Mouse (Mus musculus) liver, adult 2 months (tissue): Measurements from ENCODE around the gene Tmem30a. TPM values are rescaled to one million over a fixed set of nuclear protein-coding genes. Genes with fewer than 3 reads are reported as not detected.

Source experiments
- DNase-seq: peaks from one replicate; pipeline ENCODE4 v3.0.0-alpha.2; 2011; ENCODE audit warnings: low read depth, low spot score; ENCODE audit errors: extremely low read depth
- H3K27ac ChIP-seq: fragments of 200-500 bp; replicated peaks from 2 replicates; pipeline ENCODE4 v1.5.1; 2012; ENCODE audit warnings: low read depth, mild to moderate bottlenecking, control low read depth, inconsistent platforms, low read length; ENCODE audit not compliant: insufficient read depth
- H3K27me3 ChIP-seq: fragments of 200-500 bp; 2 replicates; pipeline ENCODE4 v1.6.1; 2012; ENCODE audit warnings: mild to moderate bottlenecking, moderate library complexity, low read length, inconsistent platforms; ENCODE audit not compliant: control insufficient read depth, insufficient read depth
- H3K36me3 ChIP-seq: fragments of 200-500 bp; 2 replicates; pipeline ENCODE4 v1.6.1; 2012; ENCODE audit warnings: low read length, inconsistent platforms; ENCODE audit not compliant: control insufficient read depth, insufficient read depth
- H3K4me1 ChIP-seq: fragments of 200-500 bp; 2 replicates; pipeline ENCODE4 v1.6.1; 2011; ENCODE audit warnings: low read length; ENCODE audit not compliant: control insufficient read depth, insufficient read depth
- H3K4me3 ChIP-seq: fragments of 200-500 bp; 2 replicates; pipeline ENCODE4 v1.5.1; 2011; ENCODE audit warnings: low read depth, mild to moderate bottlenecking, control low read depth, low read length, moderate library complexity; ENCODE audit not compliant: insufficient read depth
- H3K79me2 ChIP-seq: fragments of 200-500 bp; 2 replicates; pipeline ENCODE4 v1.6.1; 2012; ENCODE audit warnings: inconsistent platforms, mild to moderate bottlenecking, low read length, moderate library complexity; ENCODE audit not compliant: control insufficient read depth, insufficient read depth
- H3K9ac ChIP-seq: fragments of 200-500 bp; 2 replicates; pipeline ENCODE4 v1.6.1; 2012; ENCODE audit warnings: low read depth, mild to moderate bottlenecking, control low read depth, inconsistent platforms, low read length
- CTCF ChIP-seq: fragments of 200-500 bp; IDR thresholded peaks from 2 replicates; pipeline ENCODE4 v1.5.1; 2011; ENCODE audit warnings: low read depth, low read length, control low read depth
- POLR2A ChIP-seq: fragments of 200-500 bp; IDR thresholded peaks from 2 replicates; pipeline ENCODE4 v1.6.1; 2011; ENCODE audit warnings: low read length, control low read depth; ENCODE audit not compliant: insufficient read depth; ENCODE audit errors: extremely low read depth
- WGBS: fragments of 180-500 bp; shearing (Covaris S2); methylation state at CpG from one replicate; pipeline ENCODE4 v1.1.7; 2018; 5-methylcytosine and 5-hydroxymethylcytosine counted together
- polyA plus RNA-seq: library from polyadenylated mRNA; depleted of rRNA; stranded (reverse); fragments of >200 nt; gene quantifications from 2 replicates; pipeline ENCODE4 v1.2.3, GENCODE M21; 2012
- total RNA-seq: library from RNA; depleted of rRNA; stranded (reverse); fragments of >200 nt; gene quantifications from 2 replicates; pipeline ENCODE4 v1.2.3, GENCODE M21; 2014

Gene Tmem30a
- total and polyA plus RNA-seq, 2 experiments, result 54.0 to 156 TPM

DNA sequence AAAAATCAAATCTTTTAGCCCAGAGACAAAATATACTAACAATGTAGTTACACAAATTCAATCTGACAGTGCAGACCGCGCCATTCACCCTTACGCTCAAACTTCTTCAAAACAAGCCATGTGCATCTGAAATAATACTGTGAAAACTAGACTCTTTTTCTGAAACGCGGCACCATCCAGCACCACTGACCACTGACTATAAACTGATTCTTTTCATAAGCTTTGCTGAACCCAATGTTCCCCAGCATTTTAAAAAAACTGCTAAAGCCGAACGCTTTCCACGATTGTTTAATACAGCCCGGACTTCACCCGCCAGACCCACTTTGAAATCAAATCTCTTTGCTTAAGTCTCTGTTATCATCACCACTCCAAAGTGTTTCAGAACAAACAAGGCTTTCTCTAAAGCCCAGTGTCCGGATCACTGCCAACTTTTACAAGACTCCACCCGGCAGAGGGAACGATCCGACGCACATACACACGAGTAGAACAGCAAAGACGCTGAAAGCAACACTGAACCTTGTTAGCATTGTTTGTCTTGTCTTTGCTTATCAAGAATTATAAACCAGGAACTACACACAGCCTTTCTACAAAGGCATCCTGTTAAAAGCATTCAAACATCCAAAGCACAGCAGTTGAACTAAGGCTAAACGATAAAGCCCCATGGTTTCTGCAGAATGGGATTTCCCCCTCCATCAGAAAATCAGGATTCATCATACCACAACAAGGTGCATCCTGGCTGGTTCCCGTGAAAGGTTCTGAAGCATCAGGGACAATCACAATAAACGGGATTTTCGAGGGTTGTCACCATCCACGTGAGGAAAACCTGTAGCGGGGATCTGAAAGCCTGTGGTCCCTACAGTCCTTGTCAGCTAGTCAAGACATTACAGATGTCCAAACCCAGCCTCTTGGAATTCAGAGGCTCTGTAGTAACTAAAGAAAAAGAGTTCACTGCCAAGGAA, 36.8 kb upstream of the Tmem30a start:
- Histone ChIP-seq H3K27me3 (0 out of 2 replicates have a peak, but pooled peaks cover 2% of the 10 kb centered on the region), H3K27ac (no peak overlapping the region), H3K36me3 (no peaks in the 10 kb centered on the region), H3K79me2 (no peaks in the 10 kb centered on the region), H3K9ac (no peak overlapping the region), H3K4me1 (no peaks in the 10 kb centered on the region), H3K4me3 (no peak overlapping the region)
- TF ChIP-seq CTCF (no peak), POLR2A (no peak)
- DNase-seq, result no peak
- 43% methylated on average over 23 of the region's 23 CpGs for WGBS

GRCm38 (mm10) chr9:79827072-79827471, 33.8 kb upstream of the Tmem30a start:
- no peak for TF ChIP-seq CTCF
- no peak for TF ChIP-seq POLR2A
- Histone ChIP-seq H3K79me2 (no peaks in the 10 kb centered on the region), H3K36me3 (no peaks in the 10 kb centered on the region), H3K27ac (no peak overlapping the region), H3K9ac (no peak overlapping the region), H3K27me3 (0 out of 2 replicates have a peak, but pooled peaks cover 2% of the 10 kb centered on the region), H3K4me1 (no peaks in the 10 kb centered on the region), H3K4me3 (no peak overlapping the region)
- no peak for DNase-seq
- WGBS, result 65% methylated on average over 2 of the region's 2 CpGs

DNA sequence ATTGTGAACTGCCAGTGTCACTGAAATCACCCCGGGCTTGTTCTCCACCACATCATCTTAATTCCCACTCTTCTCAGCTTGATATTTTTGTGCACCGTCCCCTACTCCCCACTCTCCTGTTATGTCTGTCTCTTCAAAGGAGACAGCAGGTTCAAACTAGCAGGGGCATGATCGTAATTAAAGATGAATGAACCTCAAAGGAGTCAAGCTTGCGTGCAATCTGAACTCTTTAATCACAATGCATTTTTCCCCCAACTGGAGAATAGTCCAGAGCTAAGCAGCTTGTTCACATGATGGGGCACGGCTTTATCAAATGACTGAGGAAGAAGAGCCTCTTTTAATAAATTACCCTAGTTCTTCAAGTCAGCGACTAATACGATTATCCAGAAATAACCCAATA, 32.2 kb upstream of the Tmem30a start:
- WGBS, result 87% methylated on average over 7 of the region's 7 CpGs
- no peak for DNase-seq
- Histone ChIP-seq H3K9ac (no peak overlapping the region), H3K27ac (no peak overlapping the region), H3K4me3 (no peak overlapping the region), H3K27me3 (0 out of 2 replicates have a peak, but pooled peaks cover 2% of the 10 kb centered on the region), H3K36me3 (no peaks in the 10 kb centered on the region), H3K4me1 (no peaks in the 10 kb centered on the region), H3K79me2 (no peaks in the 10 kb centered on the region)
- TF ChIP-seq POLR2A (no peak), CTCF (no peak)

GRCm38 (mm10) chr9:79823856-79824255, 30.5 kb upstream of the Tmem30a start:
- Histone ChIP-seq H3K27me3 (no peaks in the 10 kb centered on the region), H3K9ac (no peak overlapping the region), H3K4me1 (no peaks in the 10 kb centered on the region), H3K4me3 (no peak overlapping the region), H3K36me3 (no peaks in the 10 kb centered on the region), H3K27ac (no peak overlapping the region), H3K79me2 (no peaks in the 10 kb centered on the region)
- WGBS, result 83% methylated on average over 2 of the region's 2 CpGs
- DNase-seq, result no peak
- TF ChIP-seq POLR2A (no peak), CTCF (no peak)

DNA sequence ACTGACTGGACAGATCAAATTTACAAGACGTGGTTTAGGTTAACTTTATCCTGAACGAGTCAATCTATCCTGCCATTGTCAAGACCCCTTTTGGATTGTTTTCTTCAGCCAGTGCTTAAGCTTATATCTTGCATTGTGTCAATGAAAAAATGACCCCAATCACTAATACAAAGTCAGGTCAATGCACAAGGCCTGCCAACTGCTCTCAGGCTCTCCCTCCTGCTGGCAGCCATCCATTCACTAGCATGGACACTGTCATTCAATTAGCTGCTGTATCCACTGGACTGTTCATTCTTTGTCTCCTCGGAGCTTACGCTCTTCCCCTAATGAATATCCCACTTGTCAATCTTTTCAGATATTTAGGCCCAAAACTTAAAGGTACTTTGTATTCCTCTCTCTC, 30.1 kb upstream of the Tmem30a start:
- no peak overlapping the region for H3K9ac ChIP-seq
- DNase-seq, result no peak
- WGBS, result 91% methylated on average over 4 of the region's 4 CpGs
- H3K36me3 ChIP-seq, result no peaks in the 10 kb centered on the region
- H3K4me3 ChIP-seq, result no peak overlapping the region
- H3K79me2 ChIP-seq, result no peaks in the 10 kb centered on the region
- H3K4me1 ChIP-seq, result no peaks in the 10 kb centered on the region
- H3K27me3 ChIP-seq, result no peaks in the 10 kb centered on the region
- H3K27ac ChIP-seq, result no peak overlapping the region
- no peak for TF ChIP-seq POLR2A
- no peak for TF ChIP-seq CTCF

- TF ChIP-seq POLR2A, result no peak
- TF ChIP-seq CTCF, result no peak
- 94% methylated on average over 5 of the region's 5 CpGs for WGBS
These were observed 23.2 kb upstream of the Tmem30a start for GRCm38 (mm10) chr9:79816464-79816863.

More at GRCm38 (mm10) chr9:79816464-79816863, 23.2 kb upstream of the Tmem30a start:
- Histone ChIP-seq H3K36me3 (no peaks in the 10 kb centered on the region), H3K4me1 (no peaks in the 10 kb centered on the region), H3K79me2 (no peaks in the 10 kb centered on the region), H3K27me3 (no peaks in the 10 kb centered on the region), H3K4me3 (no peak overlapping the region), H3K27ac (no peak overlapping the region), H3K9ac (no peak overlapping the region)
- no peak for DNase-seq
